Mouse (Mus musculus) heart, adult 2 months (tissue): ENCODE results near the gene Mtrr.

Experiments
- EP300 ChIP-seq: fragments of 200-500 bp; IDR thresholded peaks from 2 replicates; pipeline ENCODE4 v1.6.1; 2011; ENCODE audit warnings: low read depth, low read length, control low read depth; ENCODE audit not compliant: insufficient read depth
- POLR2A ChIP-seq: fragments of 200-500 bp; IDR thresholded peaks from 2 replicates; pipeline ENCODE4 v1.6.1; 2011; ENCODE audit warnings: mild to moderate bottlenecking, low read depth, low read length, control low read depth; ENCODE audit not compliant: insufficient read depth

DNA sequence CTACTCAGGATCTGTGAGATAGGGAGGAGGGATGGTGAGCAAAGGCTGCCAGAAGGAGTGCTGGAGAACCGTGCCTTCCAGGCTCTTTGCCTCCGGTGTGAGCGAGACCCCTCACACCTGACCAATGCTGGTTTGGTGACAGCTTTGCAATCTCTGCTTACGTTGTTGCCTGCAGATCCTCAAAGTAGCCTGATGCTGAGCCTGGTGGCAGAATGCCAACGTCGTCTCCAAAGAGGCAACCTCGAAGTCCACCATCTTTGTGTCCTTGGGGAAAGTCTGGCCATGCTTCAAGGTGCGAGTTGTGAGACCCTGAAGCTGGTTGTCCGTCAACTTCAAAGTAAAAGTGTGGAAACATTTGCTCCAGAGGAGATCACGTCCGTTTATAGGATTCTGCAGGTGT, 2.0 kb upstream of the Mtrr start:
- TF ChIP-seq POLR2A = no peak
- no peak for TF ChIP-seq EP300
